Mouse (Mus musculus) liver, adult (tissue): ENCODE results near the gene Gpr152.

Experiments used
- GATA4 ChIP-seq: IDR thresholded peaks from 2 replicates; pipeline ENCODE4 v1.6.1; 2014; ENCODE audit warnings: mild to moderate bottlenecking, low read length; ENCODE audit not compliant: insufficient replicate concordance

The Gpr152 gene

GRCm38 (mm10) chr19:4139446-4139845 lies at the start of gene Gpr152:
Gpr152 (plus strand) TSS chr19:4139787.
- TF ChIP-seq GATA4: no peak

GRCm38 (mm10) chr19:4090446-4090845 lies 49.1 kb upstream of the Gpr152 start:
- no peak for TF ChIP-seq GATA4

- no peak for TF ChIP-seq GATA4
Observed at GRCm38 (mm10) chr19:4091383-4091782, 48.2 kb upstream of the Gpr152 start.

GRCm38 (mm10) chr19:4092750-4093149 lies 46.8 kb upstream of the Gpr152 start:
- no peak for TF ChIP-seq GATA4

DNA sequence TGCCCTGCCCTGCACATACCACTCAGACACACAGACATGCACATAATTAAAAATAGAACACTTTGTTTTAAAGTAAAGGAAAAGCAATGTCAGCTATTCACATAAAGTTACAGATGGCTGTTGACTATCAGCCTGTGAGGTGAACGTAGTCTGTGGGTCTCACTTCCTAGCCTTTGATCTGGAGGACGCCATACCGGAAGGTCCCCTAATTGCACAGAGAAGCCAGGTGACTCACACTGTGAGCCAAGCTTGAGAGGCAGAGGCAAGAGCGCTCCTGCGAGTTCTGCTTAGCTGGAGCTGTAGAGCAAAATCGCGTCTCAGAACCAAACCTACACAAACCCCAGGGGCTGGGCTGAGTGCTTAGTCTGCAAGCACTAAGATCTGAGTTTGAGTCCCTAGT lies 45.8 kb upstream of the Gpr152 start:
- no peak for TF ChIP-seq GATA4

- TF ChIP-seq GATA4: no peak
Observed at GRCm38 (mm10) chr19:4094348-4094747, 45.2 kb upstream of the Gpr152 start.

DNA sequence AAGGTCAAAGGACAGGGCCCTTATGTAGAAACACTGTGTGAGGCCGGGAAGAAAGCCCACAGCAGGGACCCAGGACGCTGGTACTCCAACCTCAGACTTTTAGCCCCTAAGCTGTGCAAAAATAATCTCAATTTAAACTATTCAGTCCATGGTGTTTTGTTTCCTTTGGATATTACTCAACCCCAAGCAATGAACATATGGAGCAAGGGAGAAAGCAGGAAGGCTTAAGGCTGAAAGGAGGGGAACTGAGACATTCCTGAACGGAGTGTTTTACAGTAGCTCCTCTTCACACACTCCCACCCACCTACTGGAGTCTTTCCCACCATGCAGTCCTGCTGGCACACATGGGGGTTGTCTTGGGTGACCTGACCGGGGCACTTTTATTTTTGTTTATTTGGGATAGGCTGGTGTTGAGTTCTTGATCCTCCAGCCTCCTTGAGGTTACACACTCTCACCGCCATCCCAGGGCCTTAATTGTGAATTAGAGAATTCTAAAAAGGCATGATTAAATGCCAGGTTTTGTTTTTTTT lies 44.7 kb upstream of the Gpr152 start:
- no peak for TF ChIP-seq GATA4

- no peak for TF ChIP-seq GATA4
Observed at GRCm38 (mm10) chr19:4095802-4096201, 43.8 kb upstream of the Gpr152 start.

GRCm38 (mm10) chr19:4096642-4097440 lies 42.7 kb upstream of the Gpr152 start, which contains the start of gene Cdk2ap2:
Cdk2ap2 (plus strand) TSS chr19:4097182.
- no peak; the same call in 1 of the 2 replicates for TF ChIP-seq GATA4

DNA sequence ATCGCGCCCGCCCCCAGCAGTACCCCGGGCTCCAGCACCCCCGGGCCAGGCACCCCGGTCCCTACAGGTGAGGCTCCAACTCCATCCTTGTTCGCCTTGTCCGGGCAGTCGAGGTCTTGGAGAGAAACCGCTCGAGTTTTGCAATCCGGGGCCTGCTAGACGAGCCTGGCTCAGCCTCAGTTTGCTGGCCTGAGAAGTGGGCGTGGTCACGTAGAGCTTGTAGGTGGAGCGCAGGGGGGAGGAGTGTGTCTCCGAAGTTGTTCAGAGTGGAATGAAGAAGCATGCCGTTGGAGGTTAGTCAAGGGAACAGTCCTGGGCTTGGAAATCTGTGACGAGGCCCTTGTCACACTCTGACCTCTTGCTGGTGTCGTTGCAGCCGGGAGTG lies 42.2 kb upstream of the Gpr152 start:
- no peak for TF ChIP-seq GATA4

GRCm38 (mm10) chr19:4098426-4098825 lies 41.2 kb upstream of the Gpr152 start:
- TF ChIP-seq GATA4: no peak

- TF ChIP-seq GATA4: no peak
Observed at GRCm38 (mm10) chr19:4099056-4099455, 40.5 kb upstream of the Gpr152 start.

DNA sequence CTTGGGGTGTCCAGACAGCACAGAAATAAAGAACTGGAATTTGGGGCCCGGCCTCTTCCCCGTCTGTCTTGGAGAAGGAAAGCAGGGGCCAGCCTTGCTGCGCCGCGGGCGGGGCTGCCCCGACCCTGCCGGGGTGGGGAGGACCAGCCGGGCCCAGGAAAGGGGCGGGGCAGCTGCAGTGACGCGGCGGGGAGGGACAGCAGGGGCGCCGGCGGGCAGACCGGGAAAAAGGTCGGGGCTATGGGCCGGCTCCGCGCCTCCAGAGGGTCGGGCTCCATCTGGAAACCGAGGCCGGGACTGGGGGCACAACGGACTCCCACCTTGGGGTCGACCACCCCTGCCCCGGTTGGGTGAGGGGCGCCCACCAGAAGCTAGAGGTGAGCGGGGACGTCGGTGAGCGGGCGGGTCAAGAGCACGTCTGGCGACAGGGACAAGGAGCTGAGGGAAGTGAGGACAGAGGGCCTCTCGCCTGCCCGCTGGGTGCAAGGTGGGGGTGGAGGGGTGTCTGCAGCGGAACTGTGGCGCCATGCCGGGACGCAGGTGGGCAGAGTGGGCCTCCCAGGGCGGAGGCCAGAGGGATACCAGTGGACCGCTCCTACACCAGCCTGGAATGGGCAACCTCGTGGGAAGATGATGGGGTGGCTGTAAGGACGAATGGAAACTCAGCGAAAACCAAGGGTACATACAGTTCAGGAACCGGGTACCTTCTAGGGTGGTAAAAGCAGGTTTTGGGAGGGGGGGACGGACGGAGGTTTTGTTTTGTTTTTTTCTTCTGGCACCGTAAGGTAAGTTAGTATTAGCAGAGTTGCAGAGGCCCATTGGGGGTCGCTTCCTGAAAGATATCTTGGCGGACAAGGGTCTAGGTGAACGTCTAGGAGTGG lies 39.5 kb upstream of the Gpr152 start, which contains the start of gene Pitpnm1:
Gene Pitpnm1, plus strand, starts transcription at position 162 of the 881 bp plus-strand sequence.
- TF ChIP-seq GATA4: no peak

- no peak for TF ChIP-seq GATA4
Observed at GRCm38 (mm10) chr19:4100718-4101261, 38.8 kb upstream of the Gpr152 start.

GRCm38 (mm10) chr19:4101466-4101865 lies 38.1 kb upstream of the Gpr152 start:
- no peak for TF ChIP-seq GATA4

DNA sequence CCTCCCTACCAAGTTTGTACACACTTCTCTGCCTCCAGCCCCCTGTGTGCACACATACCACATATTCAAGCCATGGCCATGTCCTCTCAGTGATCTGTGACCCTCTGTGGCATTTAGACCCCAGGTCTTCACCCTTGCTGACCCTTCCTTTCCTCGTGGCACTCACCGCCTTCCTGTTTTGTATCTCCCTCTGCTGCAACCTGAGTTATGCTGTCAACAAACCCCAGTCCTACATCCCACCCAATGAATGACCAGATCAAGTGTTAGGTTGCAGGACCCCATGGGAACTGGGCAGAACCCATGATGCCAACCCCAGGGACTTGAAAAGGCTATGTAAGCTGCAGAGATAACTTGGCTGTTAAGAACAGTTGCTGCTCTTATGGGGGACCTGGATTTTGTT lies 37.5 kb upstream of the Gpr152 start:
- no peak for TF ChIP-seq GATA4

DNA sequence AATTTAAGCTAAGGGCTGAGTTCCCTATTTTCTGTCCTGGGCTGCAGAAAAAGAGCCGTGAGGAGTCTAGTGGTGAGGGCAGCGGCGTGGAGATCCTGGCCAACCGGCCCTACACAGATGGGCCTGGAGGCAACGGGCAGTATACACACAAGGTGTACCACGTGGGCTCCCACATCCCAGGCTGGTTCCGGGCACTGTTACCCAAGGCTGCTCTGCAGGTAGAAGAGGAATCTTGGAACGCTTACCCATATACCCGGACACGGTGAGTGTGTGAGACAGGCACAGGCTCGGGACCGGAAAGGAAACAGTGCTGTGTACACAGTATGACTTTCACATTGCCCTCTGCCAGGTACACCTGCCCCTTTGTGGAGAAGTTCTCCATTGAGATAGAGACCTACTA lies 37.0 kb upstream of the Gpr152 start:
- no peak for TF ChIP-seq GATA4
